Mouse (Mus musculus) A20 (cell line): Measurements from ENCODE around the gene Dpf2.

Source experiments
- DNase-seq: peaks from one replicate; pipeline ENCODE4 v3.0.0-alpha.2; 2011; ENCODE audit warnings: low read depth, low spot score

The Dpf2 gene

GRCm38 (mm10) chr19:5864710-5865398 lies 48.0 kb downstream of the Dpf2 start:
- no peak for DNase-seq

- DNase-seq = no peak
Measured at GRCm38 (mm10) chr19:5863776-5864175, 49.0 kb downstream of the Dpf2 start.

- peak; percentile 15 for DNase-seq
Measured at GRCm38 (mm10) chr19:5862335-5863085, 50.3 kb downstream of the Dpf2 start.

- no peak for DNase-seq
Measured at GRCm38 (mm10) chr19:5856604-5857003, 56.2 kb downstream of the Dpf2 start.

GRCm38 (mm10) chr19:5852035-5852722 lies 60.6 kb downstream of the Dpf2 start:
- no peak for DNase-seq

GRCm38 (mm10) chr19:5851481-5851971 lies 61.3 kb downstream of the Dpf2 start:
- DNase-seq = no peak

GRCm38 (mm10) chr19:5850860-5851259 lies 62.0 kb downstream of the Dpf2 start:
- DNase-seq = no peak

GRCm38 (mm10) chr19:5849843-5850527 lies 62.8 kb downstream of the Dpf2 start:
- DNase-seq = peak; percentile 95

GRCm38 (mm10) chr19:5848826-5849672 lies 63.8 kb downstream of the Dpf2 start:
- DNase-seq = peak; percentile 94

- DNase-seq = peak; percentile 80
Measured at GRCm38 (mm10) chr19:5848032-5848825, 64.6 kb downstream of the Dpf2 start.

- DNase-seq = peak; percentile 68
Measured at GRCm38 (mm10) chr19:5847306-5847796, 65.5 kb downstream of the Dpf2 start.

- peak; percentile 88 for DNase-seq
Measured at GRCm38 (mm10) chr19:5846557-5847305, 66.1 kb downstream of the Dpf2 start.
